Mouse (Mus musculus): ENCODE measurements at regions not wholly inside any gene's neighbourhood (a gene's known extent, or its start where the extent isn't known, plus 50 kb on each side); places are given as distances from the start of the nearest gene placed in this dataset.
"Not testable (repeated sequence)": the region's sequence is repeated elsewhere in the genome, so short reads cannot be mapped to it uniquely, and the experiment has no call there.

DNA sequence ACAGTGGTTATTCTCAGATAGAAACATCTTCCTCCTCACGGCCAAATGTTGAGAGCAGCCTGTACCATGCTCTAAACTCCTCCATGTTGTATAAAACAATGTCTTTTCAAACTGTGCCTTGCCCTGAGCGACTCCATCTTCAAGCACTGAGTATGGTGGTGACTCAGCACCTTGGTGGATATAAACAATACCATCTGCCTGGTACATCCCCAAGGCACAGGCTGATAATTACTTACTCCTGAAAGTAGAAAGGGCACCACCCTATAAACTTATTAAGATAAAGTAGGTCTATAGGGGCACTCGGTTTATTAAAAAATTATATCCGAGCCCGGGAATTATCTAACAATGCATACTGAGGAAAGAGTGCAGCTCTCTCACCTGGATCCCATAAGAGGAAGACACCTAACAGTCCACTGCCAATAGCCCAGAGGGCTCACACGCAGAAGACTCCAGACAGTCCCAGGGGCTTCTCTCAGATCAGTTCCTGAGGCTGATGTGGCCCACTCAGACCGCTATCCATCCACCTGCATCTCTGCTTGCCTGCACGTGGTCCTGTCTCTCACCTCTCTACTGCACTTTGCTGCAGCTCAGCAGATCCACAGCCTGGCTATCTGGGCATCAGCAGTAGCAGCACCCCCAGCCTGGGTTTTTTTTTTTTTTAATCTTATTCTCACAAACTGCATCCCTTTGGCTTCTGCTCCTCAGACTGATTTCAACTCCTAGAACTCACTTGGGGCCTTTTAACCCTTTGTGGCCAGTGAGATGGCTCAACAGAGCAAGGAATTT is 109.7 kb upstream of the Dlg1 start:
- DNase-seq, result no peak

DNA sequence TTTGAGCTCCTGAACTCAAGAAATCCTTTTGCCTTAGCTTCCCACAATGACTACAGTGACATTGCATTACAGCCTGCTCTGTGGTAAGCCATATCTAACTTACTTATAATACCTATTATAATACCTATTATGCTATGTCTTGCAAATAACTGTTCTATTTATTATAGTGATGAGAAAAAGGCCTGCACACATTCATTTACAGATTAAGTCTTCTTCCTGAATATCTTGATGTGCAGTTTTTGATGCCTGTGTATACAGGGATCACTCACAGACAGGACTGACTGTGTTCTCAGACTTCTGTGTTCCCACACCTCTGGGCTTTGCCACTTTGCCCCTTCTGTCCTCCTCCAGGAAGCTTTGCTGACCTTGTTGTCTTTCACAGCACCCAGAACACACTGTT is 102.8 kb upstream of the Dlg1 start:
- no peak for DNase-seq

DNA sequence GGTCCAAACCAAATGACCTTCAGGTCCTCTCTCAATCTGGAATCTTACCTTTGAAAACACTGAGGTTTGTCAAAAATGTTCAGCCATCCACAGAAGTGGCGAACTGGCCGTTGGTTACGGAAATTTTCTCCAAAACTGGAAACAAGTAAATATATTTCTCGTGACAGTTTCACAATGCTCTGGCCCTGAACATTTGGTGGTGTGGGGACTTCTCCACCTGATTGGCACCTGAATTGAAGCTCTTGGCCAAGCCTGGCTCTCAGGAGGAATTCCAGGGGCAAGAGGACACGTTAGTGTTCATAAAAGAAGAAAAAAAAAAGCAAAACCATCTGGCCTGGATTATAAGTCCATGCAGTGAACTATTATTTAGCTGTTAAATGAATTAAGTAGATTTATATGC is 98.3 kb upstream of the Dlg1 start:
- no peak for DNase-seq

DNA sequence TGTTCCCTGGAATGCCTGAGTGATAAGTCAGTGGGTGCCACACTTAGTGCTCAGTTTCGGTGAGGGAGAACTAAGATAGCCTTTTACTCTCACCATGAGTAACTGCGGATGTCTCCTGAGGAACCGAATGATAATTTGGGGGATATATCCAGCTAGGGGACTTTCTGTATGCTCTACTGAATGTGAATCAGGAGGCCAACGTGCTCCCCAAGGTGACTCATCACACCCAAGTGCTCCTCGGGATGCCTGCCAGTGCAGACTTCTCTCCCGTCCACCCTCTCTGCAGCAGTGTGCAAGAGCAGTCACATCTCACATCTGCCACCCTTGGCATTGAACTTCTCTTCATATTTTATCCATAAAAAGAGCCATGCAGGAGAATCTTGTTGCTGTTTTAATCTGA is 94.9 kb upstream of the Dlg1 start:
- no peak for DNase-seq

DNA sequence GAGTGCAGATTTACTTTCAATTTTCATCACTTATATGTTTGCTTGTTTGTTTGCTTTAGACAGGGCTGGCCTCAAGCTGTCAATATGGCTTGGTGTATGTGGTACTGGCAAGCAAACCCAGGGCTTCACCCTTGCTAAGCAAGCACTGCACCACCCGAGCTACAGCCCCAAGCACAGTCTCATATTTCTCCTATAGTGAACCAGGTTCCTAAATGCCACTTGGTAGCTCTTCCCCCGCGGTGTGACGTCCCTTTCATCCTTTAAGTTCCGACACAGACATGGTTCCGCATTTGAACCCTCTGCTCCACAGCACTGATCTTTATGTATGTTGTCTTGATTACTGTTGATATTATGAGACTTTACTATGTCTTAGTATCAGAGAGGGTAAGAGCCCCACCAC is 93.4 kb upstream of the Dlg1 start:
- DNase-seq, result no peak

DNA sequence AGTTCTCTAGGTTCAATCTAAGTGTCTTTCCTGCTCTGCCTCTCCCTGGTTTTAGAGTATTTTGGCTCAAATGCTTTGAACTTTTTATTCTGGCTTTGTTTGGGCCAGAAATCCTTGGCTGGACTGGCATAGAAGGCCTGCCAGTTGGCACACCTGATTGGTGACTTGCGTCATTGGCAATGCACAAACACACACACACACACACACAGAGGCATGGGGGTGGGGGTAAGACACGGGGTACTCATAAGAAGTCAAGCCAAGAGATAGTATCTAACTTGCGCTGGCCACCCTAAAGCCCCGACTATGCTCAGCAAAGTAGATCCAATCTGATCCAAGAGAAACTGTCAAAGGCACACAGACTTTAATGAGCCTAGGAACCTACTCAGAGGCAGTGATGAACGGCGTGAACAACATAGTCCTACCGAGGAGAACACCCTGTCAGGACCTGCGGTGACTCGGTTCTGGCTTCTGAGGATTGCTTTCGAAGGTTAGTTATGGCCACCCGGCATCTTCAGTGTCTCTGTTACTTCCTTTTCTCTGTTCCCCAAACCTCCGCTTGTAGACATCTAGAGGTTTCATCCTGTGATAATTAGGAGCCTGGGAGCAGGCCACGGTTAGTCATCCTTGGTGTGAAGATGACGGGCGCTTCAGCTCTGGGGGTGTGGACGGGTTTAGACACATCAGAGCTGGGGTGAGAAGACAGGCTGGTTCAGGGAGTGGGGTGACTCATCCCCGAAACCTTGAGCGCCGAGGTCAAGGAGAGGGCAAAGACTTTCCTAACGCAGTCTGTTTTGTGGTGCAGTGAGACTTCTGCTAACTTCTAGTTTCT is 92.7 kb upstream of the Dlg1 start:
- DNase-seq, result no peak

DNA sequence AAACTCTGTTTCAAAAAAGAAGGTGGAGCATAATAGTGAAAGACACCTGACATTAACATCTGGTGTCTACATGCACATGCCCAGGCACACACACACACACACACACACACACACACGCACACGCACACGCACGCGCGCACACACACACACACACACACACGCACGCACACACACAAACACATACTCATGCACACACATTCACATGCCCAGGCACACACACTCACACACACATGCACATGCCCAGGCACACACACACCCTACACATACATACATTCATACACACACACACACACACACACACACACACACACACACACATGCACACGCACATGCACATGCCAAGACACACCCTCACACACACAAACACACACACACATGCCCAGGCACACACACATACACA is 89.4 kb upstream of the Dlg1 start:
- not testable (repeated sequence) for DNase-seq

DNA sequence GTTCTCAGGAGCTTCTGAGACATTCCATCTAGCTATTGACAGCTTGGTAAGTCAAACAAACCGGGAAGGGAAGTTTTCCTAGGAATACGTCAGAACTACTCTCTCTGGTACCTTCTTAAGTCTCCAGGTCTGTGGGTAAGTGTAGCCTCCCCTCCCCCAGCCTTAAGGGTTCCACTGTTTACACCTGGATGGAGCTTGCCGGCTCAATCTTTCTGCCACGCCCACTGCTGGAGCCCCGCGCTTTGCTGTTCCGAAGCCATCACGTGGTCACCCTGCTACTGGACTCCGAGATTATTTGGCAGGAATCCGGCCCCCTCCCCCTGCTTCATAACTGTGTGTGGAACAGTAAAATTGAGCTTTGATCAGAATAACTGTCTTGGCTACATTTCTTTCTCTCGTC is 87.6 kb upstream of the Dlg1 start:
- peak in 1 of 2 experiments; percentile 42 for DNase-seq

DNA sequence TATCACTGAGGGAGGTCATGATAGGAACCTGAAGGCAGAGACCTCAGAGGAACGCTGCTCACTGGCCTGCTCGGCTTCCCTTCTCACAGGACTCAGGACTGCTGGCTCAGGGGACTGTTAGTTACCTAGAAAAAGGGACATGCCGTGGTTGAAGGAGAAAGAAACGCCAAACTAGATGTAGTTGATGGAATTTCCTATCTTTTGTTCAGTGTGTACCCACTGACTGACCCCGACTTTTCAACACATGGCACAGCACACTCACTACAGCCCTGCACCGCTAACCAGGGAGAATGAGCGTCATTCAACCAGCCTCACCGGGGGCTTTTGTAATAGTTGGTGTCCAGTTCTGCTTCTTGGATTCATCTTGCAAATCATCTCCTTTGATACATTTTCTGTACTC is 86.8 kb upstream of the Dlg1 start:
- no peak for DNase-seq

DNA sequence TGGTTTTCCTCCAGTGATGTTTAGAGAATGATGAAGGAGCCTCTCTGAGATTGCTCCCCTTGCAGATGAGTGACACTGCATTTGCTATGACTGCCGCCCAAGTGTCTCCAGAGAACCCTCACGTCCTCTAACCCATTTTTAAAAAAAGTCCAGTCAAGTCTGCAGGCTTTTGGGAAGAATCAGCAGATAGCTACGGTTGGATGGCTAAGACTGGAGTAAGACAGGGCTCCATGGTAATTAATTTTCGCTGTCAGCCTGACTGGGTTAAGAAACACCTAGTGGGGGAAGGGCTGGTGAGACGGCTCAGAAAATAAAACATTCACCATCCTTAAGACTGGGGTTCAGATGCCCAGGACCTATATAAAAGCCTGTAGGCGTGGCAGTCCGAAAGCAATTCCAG is 85.9 kb upstream of the Dlg1 start:
- no peak for DNase-seq

DNA sequence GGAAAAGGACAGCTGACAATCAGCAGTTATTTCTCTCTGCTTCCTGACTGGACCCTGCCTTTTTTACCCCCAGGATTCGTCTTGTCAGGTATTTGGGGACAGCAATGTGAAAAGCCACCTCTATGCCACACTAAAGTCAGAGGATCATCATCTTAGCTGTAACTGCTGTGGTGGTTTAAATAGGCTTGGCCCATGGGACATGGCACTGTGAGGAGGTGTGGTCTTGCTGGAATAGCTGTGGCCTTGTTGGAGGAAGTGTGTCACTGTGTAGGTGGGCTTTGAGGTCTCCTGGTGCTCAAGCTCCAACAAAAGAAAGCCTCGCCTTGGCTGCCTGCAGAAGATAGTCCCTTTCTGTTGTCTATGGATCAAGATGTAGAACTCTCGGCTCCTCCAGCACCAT is 83.9 kb upstream of the Dlg1 start:
- DNase-seq, result no peak

DNA sequence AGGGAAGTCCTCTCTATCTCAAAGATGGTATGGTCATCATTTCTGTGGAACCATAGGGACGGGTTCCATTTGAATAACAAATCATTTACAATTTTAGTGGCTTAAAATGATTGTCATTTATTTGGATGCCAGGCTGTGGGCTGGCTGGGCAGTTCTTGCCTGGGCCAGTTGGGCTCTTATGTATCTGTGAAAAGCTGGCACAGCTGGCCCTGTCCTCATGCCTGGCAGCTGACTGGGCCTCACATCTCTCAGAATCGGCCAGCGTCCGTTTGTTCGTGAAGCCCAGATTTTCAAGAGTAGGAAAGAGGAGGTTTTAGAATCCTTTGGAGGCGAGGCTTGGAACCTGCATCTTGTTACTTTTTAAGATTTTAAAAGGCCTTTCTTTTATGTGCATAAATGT is 82.5 kb upstream of the Dlg1 start:
- no peak for DNase-seq

DNA sequence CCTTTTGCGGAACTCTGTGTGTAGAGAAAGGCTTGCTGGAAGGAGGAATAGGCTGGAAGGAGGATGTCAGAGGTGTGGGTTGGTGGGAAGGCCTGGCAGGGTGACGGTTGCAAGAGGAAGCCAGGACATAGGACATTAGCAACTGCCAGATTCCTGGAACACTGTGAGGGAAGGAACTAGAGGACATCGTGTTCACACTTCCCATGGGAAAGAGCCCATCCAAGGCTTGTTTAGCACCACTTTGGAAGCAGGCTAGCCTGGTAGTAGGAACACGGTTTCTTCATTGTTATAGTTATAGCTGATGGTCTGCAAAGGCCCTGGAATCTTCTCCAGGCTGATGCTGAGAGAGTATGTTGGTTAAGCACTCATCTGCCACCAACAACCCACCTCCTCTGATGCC is 80.4 kb upstream of the Dlg1 start:
- DNase-seq, result no peak

DNA sequence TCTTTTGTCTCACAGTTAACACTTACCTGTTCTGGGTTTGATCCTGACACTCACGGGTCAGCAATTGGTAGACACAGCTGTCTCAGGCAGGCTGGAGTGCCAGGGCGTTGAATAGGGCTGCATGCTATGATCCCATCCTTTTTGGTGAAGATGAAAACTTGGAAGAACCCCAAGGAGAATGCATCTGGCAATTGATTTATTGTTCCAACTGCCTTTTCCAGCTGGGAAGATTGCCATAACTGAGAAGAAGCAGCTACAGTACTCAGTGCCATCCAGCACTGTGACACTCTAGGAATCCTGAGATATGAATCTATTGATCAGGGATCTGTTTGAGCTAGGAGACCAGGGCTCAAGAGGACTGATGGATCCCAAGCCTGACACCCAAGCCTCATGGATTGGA is 79.6 kb upstream of the Dlg1 start:
- DNase-seq, result no peak

DNA sequence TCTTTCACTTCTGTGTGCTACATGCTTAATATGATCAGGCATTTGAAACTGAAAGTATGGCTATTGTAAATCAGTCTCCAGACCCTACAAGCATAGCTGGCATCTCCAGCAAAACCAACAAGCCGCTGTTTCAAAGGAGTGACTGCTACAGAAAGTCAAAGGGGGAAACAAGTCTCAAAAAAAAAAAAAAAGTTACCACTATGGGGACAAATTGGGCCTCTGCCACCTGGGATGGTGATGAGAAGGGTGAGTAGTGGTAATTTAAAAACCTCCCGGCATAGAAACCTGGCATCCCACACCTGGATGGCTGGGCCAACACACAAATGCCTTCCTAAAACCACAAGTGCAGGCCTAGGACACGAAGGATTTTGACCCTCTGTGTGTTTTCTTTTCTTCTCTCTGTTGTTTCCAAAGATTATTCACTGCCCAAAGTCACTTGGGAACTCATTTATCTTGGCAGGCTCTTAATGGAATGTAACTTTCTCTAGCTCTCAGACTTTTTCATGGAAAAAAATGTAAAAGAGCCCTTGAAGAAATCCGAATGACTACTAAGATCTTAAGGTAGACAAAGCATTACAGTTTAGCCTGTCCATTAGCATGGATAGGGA is 78.9 kb upstream of the Dlg1 start:
- DNase-seq, result no peak

DNA sequence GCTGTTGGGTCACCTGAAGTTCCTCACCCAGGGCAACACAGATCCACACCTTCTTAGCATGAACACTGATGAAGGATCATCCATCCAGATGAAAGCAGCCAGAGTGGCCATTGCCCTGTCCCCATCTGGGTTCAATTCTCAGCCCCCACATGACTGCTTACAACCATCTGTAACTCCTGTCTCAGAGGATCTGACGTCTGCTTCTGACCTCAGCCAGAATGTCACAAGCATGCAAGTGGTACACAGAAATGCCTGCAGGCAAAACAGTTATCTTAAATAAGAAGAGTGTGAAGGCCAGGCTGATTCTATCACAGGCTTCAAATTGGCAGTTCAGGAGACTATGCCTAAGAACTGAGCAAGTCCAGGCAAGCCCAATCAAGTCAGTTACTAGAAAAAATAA is 76.2 kb upstream of the Dlg1 start:
- no peak for DNase-seq

DNA sequence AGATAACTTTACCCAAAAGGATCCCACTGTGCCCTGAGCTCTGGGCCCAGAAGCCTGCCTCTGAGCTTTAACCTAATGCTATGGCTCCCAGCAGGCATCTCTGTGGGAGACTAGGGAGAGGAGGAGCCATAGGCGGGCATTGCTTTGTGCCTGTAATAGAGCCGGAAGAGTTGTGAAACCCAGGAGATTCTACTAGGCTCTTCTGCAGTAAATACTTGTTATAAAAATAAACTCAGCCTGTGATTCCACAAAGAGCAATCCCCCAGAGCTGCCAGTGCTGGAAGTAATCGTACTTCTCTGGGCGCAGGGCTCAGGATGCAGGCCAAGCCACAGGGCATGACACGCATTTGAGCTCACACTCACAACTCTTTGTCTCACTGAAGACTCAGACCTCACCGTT is 73.7 kb upstream of the Dlg1 start:
- DNase-seq, result no peak

DNA sequence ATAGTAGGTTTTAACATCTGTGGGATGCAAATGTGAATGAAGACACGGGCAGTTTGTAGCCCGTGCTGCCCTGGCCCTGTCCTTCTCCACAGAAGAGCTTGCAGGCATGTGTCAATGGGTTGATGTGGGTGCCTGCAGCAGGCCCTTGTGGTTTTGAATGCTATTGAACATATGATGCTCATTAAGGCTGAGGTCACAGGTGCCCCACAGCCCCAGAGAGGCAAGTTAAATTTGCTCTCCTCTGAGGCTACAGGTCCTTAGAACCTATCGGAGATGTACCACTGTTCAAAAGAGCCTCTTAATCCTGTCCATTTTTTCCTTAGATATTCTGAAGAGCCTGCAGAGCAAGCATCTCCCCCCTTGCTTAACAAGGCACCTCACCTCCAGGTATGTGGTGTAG is 71.7 kb upstream of the Dlg1 start:
- no peak for DNase-seq

DNA sequence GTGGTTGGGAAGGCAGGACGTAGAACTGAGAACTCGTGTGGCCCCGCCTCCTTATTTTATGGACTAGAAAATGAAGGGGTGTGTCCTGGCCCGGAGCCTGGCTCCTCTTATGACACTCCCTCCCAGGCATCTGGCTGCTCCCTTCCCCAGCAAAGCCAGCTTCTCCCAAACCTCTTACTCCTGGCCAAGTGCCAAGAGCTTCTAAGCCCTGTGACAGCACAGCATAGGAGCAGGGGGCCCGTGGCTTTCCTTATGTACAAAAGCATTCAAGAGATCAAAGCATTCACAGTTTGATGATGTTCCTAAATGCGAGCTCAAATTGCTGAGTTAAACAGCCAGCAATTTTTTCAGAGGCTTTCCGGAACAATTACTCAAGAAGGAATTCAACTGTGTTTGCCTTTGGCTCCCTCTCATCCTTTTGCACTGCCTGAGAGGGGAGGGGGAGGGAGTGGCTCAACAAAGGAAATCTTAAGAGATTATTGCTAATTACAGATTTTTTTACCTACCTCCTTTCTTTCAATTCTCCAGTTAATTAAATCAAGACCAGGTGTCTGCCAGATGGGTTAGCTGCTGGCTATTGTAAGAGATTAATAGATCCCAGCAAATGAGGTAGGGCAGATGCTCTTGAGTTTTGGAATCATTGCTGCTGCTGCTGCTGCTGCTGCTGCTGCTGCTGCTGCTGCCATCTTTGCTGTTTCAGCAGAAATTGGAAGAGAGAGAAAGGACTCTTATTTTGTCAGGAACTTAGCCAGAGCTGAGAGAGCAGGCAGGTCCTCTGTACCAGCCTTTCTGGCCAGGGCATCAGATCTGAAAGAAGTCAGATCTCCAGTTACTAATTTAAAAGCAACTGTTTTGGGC is 71.0 kb upstream of the Dlg1 start:
- peak; percentile 53 to 57 for DNase-seq

DNA sequence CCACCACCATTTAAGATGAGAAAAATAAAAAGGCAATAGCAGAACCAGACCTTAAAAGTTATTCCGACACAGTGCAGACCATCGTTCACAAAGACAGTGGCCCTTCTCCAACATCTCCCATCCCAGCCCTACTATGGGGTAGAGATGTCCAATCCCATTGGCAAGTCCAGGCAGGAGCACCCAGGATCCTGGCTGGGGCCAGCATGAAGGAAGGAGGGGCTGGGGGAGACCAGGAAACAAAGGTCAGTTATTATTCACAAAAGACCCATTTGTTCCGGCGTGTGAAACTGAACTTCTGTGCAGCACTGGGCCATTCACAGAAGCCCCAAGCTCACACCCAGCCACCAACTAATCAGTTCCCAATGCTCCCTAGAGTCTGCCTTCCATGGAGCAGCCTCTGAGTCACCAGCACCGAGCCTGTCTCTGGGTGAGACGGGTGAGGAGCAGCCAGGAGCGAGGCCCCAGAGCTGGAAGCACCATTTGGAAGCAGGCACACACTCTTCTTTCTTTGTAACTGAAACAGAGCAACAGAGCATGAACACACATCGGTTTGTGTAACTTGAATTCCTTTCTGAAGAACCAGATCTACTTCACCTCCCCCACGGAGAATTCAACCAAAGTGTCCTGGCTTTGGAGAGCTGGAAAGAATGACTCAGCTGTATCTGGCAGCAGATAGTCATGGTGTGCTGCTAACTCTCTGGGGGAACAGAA is 70.1 kb upstream of the Dlg1 start:
- no peak for DNase-seq

DNA sequence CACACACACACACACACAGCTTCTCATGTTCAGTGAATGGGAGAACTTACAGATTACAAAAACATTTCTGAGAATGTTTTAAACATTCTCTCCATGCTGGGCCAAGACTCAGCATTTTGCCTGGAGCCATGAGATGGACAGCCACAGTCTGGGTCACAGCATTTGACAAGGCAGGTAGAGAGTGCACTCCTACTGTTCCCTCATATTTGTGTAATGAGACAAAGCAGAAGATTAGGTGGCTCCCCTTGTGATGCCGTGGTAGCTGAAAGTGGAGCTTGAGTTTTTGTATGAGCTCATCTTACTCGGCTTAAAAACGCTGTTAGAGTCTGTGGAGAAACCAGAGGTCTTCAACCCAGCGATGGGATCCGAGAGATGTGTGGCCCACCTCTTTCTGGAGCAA is 65.3 kb upstream of the Dlg1 start:
- DNase-seq, result no peak

DNA sequence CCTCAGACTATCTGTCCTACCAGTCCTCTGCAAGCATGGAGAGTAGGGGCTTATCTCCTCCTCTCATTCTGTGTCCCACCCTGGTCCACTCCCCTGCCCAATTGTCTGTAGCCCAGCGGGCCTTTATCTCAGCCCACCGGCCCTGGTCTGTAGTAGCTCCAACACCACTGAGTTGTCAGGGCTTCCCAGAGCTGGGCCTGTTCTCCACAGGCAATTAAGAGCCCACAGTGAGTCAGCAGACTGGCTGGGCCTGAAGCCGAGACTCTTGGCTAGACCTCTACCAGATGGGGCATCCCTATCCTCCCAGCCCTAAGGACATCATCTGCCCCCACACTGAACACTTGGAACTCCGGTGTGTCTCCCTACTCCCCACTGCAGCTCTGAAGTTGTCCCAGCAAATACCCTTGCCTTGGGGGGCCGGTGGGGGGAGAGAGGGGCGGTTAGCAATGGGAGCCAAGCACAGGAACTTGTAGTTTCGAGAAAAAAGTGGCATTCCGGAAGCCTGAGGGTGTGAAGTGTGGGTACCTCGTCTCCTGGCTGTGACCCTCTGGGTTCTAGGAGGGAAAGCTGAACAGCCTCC is 64.7 kb upstream of the Dlg1 start:
- no peak for DNase-seq

Data from kidney, postnatal 36 days (tissue).